Mouse (Mus musculus) limb, embryonic 12.5 days (tissue): ENCODE results near the gene Zic1. TPM values are rescaled to one million over a fixed set of nuclear protein-coding genes. Genes with fewer than 3 reads are reported as not detected.

Experiments used
- ATAC-seq: fragments of 200-750 bp; cut with Nextera tagmentation; 2 replicates; pipeline ENCODE4 v1.8.0; 2017; ENCODE audit warnings: low read depth, moderate TSS enrichment; ENCODE audit not compliant: insufficient number of reproducible peaks, insufficient read depth, low FRiP score, low TSS enrichment
- H3K27ac ChIP-seq: fragments of 300-500 bp; sonication (generic); 2 replicates; pipeline ENCODE4 v1.5.1; 2016; ENCODE audit warnings: mild to moderate bottlenecking, moderate library complexity
- H3K27me3 ChIP-seq: fragments of 300-500 bp; sonication (generic); 2 replicates; pipeline ENCODE4 v1.6.1; 2016; ENCODE audit warnings: mild to moderate bottlenecking, moderate library complexity
- H3K36me3 ChIP-seq: fragments of 300-500 bp; sonication (generic); 2 replicates; pipeline ENCODE4 v1.6.1; 2016; ENCODE audit warnings: mild to moderate bottlenecking, moderate library complexity
- H3K4me1 ChIP-seq: fragments of 300-500 bp; sonication (generic); replicated peaks from 2 replicates; pipeline ENCODE4 v1.6.1; 2016
- H3K4me2 ChIP-seq: fragments of 300-500 bp; sonication (generic); 2 replicates; pipeline ENCODE4 v1.6.1; 2016; ENCODE audit warnings: mild to moderate bottlenecking, moderate library complexity
- H3K4me3 ChIP-seq: fragments of 300-500 bp; sonication (generic); replicated peaks from 2 replicates; pipeline ENCODE4 v1.5.1; 2016; ENCODE audit warnings: mild to moderate bottlenecking
- H3K9ac ChIP-seq: fragments of 300-500 bp; sonication (generic); replicated peaks from 2 replicates; pipeline ENCODE4 v1.6.1; 2016; ENCODE audit warnings: mild to moderate bottlenecking, moderate library complexity
- H3K9me3 ChIP-seq: fragments of 300-500 bp; sonication (generic); 2 replicates; pipeline ENCODE4 v1.6.1; 2016; ENCODE audit warnings: mild to moderate bottlenecking, moderate library complexity
- WGBS: fragments of 180-500 bp; shearing (Covaris S2); methylation state at CpG from one replicate; pipeline ENCODE4 v1.1.7; 2016; 5-methylcytosine and 5-hydroxymethylcytosine counted together
- polyA plus RNA-seq: library from polyadenylated mRNA; unstranded; fragments of >200 nt; fragmentation: Nextera tagmentation; extraction: Ambion mirVana; gene quantifications from 2 replicates; pipeline ENCODE4 v1.2.1, GENCODE M21; 2016

Gene Zic1
- polyA plus RNA-seq, 1 experiment from 2014 or later: 0.13 TPM

- no peaks in the 10 kb centered on the region; the same call in 1 of the 2 replicates for H3K4me1 ChIP-seq
- H3K4me3 ChIP-seq: no peak overlapping the region
- H3K27me3 ChIP-seq: peaks cover 75% of the 10 kb centered on the region
- H3K27ac ChIP-seq: no peak overlapping the region
- H3K4me2 ChIP-seq: no peak overlapping the region
- no peak for ATAC-seq
- H3K36me3 ChIP-seq: no peaks in the 10 kb centered on the region
- no peak overlapping the region for H3K9ac ChIP-seq
- no peaks in the 10 kb centered on the region for H3K9me3 ChIP-seq
- 9% methylated on average over 4 of the region's 4 CpGs for WGBS
These were observed 9.3 kb downstream of the Zic1 start for GRCm38 (mm10) chr9:91356353-91356740.

DNA sequence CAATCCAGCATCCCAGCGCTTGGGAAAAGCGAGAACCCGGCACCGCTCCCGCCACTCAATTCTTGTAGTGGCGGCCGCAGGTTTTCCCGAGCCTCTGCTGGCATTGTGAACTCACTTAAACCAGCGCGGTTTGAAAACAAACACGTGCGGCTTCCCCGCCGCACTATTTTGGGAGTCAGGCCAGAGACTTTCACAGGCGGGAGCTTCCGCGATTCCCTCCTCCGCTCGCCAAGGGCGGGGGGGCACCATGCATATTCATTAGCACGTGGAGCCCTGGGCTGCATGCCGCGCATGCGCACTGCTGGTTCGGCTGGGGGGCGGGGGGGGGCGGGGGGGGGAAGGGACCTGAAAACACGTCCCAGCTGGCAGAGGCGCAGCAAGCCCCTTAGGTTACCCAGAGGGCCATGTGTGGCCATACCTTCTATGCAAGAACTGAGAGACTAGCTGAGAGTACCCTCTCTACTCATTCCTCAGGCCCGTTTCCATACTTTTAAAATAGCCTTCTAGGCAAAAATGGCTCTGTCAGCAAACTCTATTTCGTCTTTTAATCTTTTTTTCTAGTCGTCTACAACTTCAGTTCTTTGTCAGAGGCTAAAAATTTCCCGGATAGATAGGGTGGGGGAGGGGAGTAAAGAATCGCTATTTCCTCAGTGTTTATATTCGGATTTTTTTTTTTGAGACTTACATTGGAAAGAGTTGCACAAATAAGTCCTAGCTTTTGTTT, 9.8 kb downstream of the Zic1 start:
- Histone ChIP-seq H3K36me3 (no peaks in the 10 kb centered on the region), H3K4me1 (peaks cover 2% of the 10 kb centered on the region), H3K9me3 (no peaks in the 10 kb centered on the region), H3K4me3 (peak overlapping the region; percentile 28), H3K9ac (no peak overlapping the region), H3K27me3 (peaks cover 75% of the 10 kb centered on the region), H3K27ac (no peak overlapping the region), H3K4me2 (peak overlapping the region; percentile 50)
- peak; percentile 35; the same call in 1 of the 2 replicates for ATAC-seq
- under 1% methylated on average over 32 of the region's 35 CpGs for WGBS

GRCm38 (mm10) chr9:91355270-91355589, 10.4 kb downstream of the Zic1 start:
- no peak overlapping the region for H3K9ac ChIP-seq
- ATAC-seq: no peak
- no peaks in the 10 kb centered on the region for H3K9me3 ChIP-seq
- H3K4me2 ChIP-seq: peak overlapping the region; percentile 50
- peaks cover 78% of the 10 kb centered on the region for H3K27me3 ChIP-seq
- H3K27ac ChIP-seq: no peak overlapping the region
- no peak overlapping the region; the same call in 1 of the 2 replicates for H3K4me3 ChIP-seq
- peaks cover 3% of the 10 kb centered on the region for H3K4me1 ChIP-seq
- no peaks in the 10 kb centered on the region for H3K36me3 ChIP-seq
- 2% methylated on average over 7 of the region's 7 CpGs for WGBS

- H3K4me2 ChIP-seq: no peak overlapping the region
- no peaks in the 10 kb centered on the region for H3K9me3 ChIP-seq
- H3K27me3 ChIP-seq: peaks cover 77% of the 10 kb centered on the region
- no peak overlapping the region for H3K4me3 ChIP-seq
- no peak overlapping the region for H3K27ac ChIP-seq
- H3K36me3 ChIP-seq: no peaks in the 10 kb centered on the region
- WGBS: 4% methylated on average over 22 of the region's 22 CpGs
- peaks cover 3% of the 10 kb centered on the region for H3K4me1 ChIP-seq
- ATAC-seq: no peak
- H3K9ac ChIP-seq: no peak overlapping the region
These were observed 11.0 kb downstream of the Zic1 start for GRCm38 (mm10) chr9:91354434-91355269.

DNA sequence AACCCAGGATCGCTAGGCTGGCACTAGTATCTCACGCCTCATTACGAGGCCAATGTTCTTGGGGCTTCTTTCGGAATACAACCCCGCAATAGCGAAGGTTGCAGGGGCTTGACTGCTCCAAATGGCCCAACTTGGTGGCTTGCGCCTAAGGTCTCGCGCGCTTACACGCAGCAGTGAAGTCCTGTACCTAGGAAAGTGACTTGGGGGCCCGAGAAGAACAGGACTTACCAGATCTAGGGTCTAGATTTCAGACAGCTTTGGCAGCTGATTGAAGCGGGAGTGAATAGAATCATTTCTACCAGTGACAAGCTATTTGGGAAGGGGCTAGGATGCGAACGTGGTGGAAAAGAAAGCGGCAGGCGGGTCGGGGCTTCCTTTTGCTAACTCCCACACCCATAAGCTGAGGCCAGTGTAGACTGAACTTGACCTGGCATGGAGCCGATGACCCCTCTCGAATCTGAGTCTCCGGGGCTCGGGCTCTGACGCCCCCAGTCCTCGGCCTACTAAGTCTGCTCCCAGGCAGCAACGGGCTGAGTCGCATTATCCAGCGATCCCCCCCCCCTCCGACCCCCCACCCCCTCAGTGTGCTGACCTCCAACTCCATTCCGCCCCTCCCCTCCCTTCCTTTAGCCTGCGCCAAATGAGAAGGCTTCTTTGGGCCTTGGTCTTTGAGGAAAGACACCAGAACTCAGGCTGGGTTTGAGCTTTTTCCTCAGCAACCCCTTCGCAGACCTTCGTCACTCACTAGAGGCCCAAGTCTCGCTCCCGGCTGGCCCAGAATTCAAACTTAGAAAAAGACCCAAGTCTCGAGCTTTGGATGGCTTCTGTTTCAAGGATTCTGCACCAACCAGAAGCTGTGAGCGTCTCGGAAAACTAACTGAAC, 11.8 kb downstream of the Zic1 start:
- Histone ChIP-seq H3K27ac (no peak overlapping the region), H3K4me1 (peaks cover 3% of the 10 kb centered on the region), H3K4me2 (no peak overlapping the region)

DNA sequence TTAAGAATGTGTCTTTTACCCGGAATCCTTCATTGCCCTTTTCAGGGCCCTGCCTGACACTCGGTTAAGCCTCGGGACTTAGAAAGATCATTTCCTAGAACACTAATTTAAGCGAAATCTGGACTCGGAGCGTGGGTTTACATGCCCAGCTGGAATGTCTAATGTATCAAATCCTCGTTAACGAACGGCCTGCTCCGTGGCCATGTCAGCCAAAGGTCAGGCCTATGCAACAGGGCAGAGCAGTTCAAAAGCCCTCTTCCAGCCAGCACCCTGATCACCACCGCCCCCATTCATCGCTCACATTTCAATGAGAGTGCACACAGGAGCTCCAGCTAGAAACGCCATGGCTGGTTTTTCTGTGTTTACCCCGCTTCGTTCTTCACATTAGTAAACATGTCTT, 12.8 kb downstream of the Zic1 start:
- no peak overlapping the region for H3K4me2 ChIP-seq
- no peak overlapping the region for H3K9ac ChIP-seq
- no peak overlapping the region for H3K27ac ChIP-seq
- H3K4me1 ChIP-seq: peaks cover 3% of the 10 kb centered on the region
- no peak overlapping the region for H3K4me3 ChIP-seq
- no peak for ATAC-seq
- H3K36me3 ChIP-seq: no peaks in the 10 kb centered on the region
- WGBS: under 1% methylated on average over 15 of the region's 15 CpGs
- no peaks in the 10 kb centered on the region for H3K9me3 ChIP-seq
- peaks cover 75% of the 10 kb centered on the region for H3K27me3 ChIP-seq

More for the DNA sequence above, 11.8 kb downstream of the Zic1 start:
- no peaks in the 10 kb centered on the region for H3K9me3 ChIP-seq
- H3K9ac ChIP-seq: no peak overlapping the region
- ATAC-seq: no peak
- no peaks in the 10 kb centered on the region for H3K36me3 ChIP-seq
- WGBS: 2% methylated on average over 37 of the region's 37 CpGs
- H3K27me3 ChIP-seq: peaks cover 75% of the 10 kb centered on the region
- no peak overlapping the region for H3K4me3 ChIP-seq

DNA sequence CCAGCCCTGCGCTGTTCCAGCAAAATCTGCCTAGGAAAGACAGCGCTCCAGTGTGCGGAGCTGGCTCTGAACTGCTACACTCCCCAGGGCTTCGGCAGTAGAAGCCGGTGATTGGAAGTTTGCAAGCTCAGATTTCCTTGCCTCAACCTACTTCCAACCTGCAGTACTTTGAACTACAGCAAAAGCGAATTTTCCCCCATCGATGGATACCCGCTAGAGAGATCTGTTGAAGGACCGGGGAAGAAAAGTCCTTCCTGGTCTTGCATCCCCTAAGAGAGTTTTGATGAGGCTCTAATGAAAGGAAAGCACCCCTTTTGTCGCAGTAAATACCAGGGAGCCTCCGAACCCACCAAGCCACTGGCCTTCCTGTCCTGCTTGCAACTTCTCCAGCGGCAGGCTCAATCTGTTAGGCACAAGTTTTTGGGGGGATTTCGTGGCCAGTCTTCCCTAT, 13.6 kb downstream of the Zic1 start:
- no peak overlapping the region for H3K27ac ChIP-seq
- no peak overlapping the region for H3K4me3 ChIP-seq
- no peaks in the 10 kb centered on the region for H3K36me3 ChIP-seq
- H3K27me3 ChIP-seq: peaks cover 73% of the 10 kb centered on the region
- ATAC-seq: no peak
- under 1% methylated on average over 13 of the region's 13 CpGs for WGBS
- H3K9me3 ChIP-seq: no peaks in the 10 kb centered on the region
- H3K4me2 ChIP-seq: no peak overlapping the region
- peaks cover 3% of the 10 kb centered on the region for H3K4me1 ChIP-seq
- no peak overlapping the region for H3K9ac ChIP-seq

DNA sequence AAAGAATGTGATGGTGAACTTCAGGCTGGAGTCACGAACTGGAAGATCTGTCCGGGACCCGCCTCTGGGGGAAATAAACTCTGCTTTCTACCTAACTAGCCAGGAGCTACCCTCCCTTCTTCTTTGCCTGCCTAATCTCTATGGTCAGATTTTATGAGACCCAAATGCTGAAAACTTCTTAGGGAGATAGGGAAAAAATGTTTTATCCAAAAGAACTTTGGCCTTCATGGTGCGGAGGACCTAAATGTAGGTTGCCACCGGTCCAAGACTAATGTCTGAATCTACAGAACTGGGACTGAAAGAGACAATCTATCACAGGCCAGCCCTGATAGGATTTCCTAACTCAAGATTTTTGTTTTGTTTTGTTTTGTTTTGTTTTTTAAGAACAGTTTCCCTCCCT, 14.2 kb downstream of the Zic1 start:
- no peak for ATAC-seq
- Histone ChIP-seq H3K9ac (no peak overlapping the region), H3K4me2 (no peak overlapping the region), H3K27ac (no peak overlapping the region), H3K4me3 (no peak overlapping the region), H3K27me3 (peaks cover 71% of the 10 kb centered on the region), H3K9me3 (no peaks in the 10 kb centered on the region), H3K36me3 (no peaks in the 10 kb centered on the region), H3K4me1 (peaks cover 3% of the 10 kb centered on the region)
- WGBS: 3% methylated on average over 5 of the region's 5 CpGs

GRCm38 (mm10) chr9:91350861-91351291, 14.7 kb downstream of the Zic1 start:
- Histone ChIP-seq H3K9me3 (no peaks in the 10 kb centered on the region), H3K36me3 (no peaks in the 10 kb centered on the region), H3K4me2 (no peak overlapping the region), H3K4me3 (0 out of 2 replicates have a peak overlapping the region, but pooled peaks have one; percentile 11), H3K9ac (no peak overlapping the region), H3K27ac (no peak overlapping the region), H3K4me1 (peaks cover 3% of the 10 kb centered on the region), H3K27me3 (peaks cover 71% of the 10 kb centered on the region)
- 1% methylated on average over 14 of the region's 14 CpGs for WGBS
- 0 out of 2 replicates have a peak, but pooled peaks have one; percentile 24 for ATAC-seq

DNA sequence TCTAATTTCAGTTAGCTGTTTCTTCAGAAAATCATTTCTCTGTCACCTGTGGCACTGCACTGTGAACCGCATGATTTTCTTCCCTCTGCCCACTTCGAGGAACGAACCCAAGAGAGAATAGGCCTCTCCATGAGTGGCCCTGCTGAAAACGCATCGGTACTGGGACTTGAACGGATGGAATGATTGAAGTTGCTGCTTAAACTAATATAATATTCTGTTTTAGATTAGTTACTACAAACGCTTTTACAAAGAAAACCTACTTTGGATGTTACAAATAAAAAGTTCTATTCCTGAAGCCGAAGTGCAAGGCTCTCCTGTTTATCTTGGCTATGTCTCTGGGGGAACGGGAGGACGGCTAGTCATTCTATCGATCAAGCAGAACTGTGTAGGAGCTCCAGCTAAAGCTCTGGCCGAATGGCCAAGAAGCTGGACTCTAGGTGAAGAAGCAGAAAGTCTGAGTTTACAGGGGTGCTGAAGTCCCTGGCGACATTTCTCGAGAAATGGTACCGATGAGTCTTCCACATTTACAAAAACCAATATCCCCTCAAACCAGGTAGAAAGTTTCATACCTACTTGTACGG, 15.3 kb downstream of the Zic1 start:
- Histone ChIP-seq H3K4me2 (no peak overlapping the region), H3K27ac (no peak overlapping the region)
- whole genome bisulfite sequencing: 2% methylated on average over 16 of the region's 16 CpGs

More for the DNA sequence above, 15.3 kb downstream of the Zic1 start:
- no peaks in the 10 kb centered on the region for H3K36me3 ChIP-seq
- peaks cover 65% of the 10 kb centered on the region for H3K27me3 ChIP-seq
- no peak overlapping the region for H3K4me3 ChIP-seq
- H3K9ac ChIP-seq: no peak overlapping the region
- H3K9me3 ChIP-seq: no peaks in the 10 kb centered on the region
- peaks cover 3% of the 10 kb centered on the region for H3K4me1 ChIP-seq
- ATAC-seq: no peak
